Mouse (Mus musculus): ENCODE results near the gene Sgms1. TPM values are rescaled to one million over a fixed set of nuclear protein-coding genes. Genes with fewer than 3 reads are reported as not detected.
A peak's percentile ranks its signal among the peaks of the same experiment; 100 is the strongest.
"Not testable (repeated sequence)": the region's sequence is repeated elsewhere in the genome, so short reads cannot be mapped to it uniquely, and the experiment has no call there.

Gene Sgms1
- total and polyA plus RNA-seq, 3 experiments, result 27.0 to 62.1 (median 60.5) TPM

GRCm38 (mm10) chr19:32138361-32139088 lies 251.0 kb downstream of the Sgms1 start:
- intact Hi-C loops (cut with DNase I), result no loop called here
- Histone ChIP-seq H3K27ac (no peak overlapping the region; the same call in 1 of the 2 replicates), H3K36me3 (ENCODE audit: control insufficient read depth, insufficient read depth, low read length) (peaks cover 21% of the 10 kb centered on the region), H3K27me3 (ENCODE audit: control insufficient read depth, insufficient read depth, low read length) (no peaks in the 10 kb centered on the region), H3K9ac (ENCODE audit: low read depth, low read length) (no peak overlapping the region), H3K79me2 (replicated peaks; ENCODE audit: control insufficient read depth, insufficient read depth, low read length) (no peaks in the 10 kb centered on the region), H3K4me1 (ENCODE audit: control insufficient read depth, insufficient read depth, low read length) (peaks cover 26% of the 10 kb centered on the region), H3K4me3 (no peak overlapping the region)
- TF ChIP-seq CTCF (IDR thresholded peaks at IDR 0.05), result no peak
- no peak for TF ChIP-seq EP300 (IDR thresholded peaks at IDR 0.05; ENCODE audit: insufficient read depth, low read depth, low read length)
- TF ChIP-seq POLR2A (IDR thresholded peaks at IDR 0.05; ENCODE audit: insufficient read depth, low read depth, low read length), result no peak
- 31% methylated on average over 14 of the region's 14 CpGs for WGBS
- no peak for DNase-seq

GRCm38 (mm10) chr19:32137904-32138303 lies 251.6 kb downstream of the Sgms1 start:
- no peak for DNase-seq
- H3K4me3 ChIP-seq, result no peak overlapping the region
- no peaks in the 10 kb centered on the region for H3K79me2 ChIP-seq (replicated peaks; ENCODE audit: control insufficient read depth, insufficient read depth, low read length)
- no peaks in the 10 kb centered on the region for H3K27me3 ChIP-seq (ENCODE audit: control insufficient read depth, insufficient read depth, low read length)
- H3K9ac ChIP-seq (ENCODE audit: low read depth, low read length), result no peak overlapping the region
- peaks cover 26% of the 10 kb centered on the region for H3K4me1 ChIP-seq (ENCODE audit: control insufficient read depth, insufficient read depth, low read length)
- peaks cover 21% of the 10 kb centered on the region for H3K36me3 ChIP-seq (ENCODE audit: control insufficient read depth, insufficient read depth, low read length)
- TF ChIP-seq POLR2A (IDR thresholded peaks at IDR 0.05; ENCODE audit: insufficient read depth, low read depth, low read length) (no peak), EP300 (IDR thresholded peaks at IDR 0.05; ENCODE audit: insufficient read depth, low read depth, low read length) (no peak), CTCF (IDR thresholded peaks at IDR 0.05) (no peak)
- H3K27ac ChIP-seq, result no peak overlapping the region
- intact Hi-C loops (cut with DNase I), result no loop called here
- WGBS, result 59% methylated on average over 5 of the region's 5 CpGs

- 27% methylated on average over 4 of the region's 4 CpGs for WGBS
- H3K27me3 ChIP-seq (ENCODE audit: control insufficient read depth, insufficient read depth, low read length), result no peaks in the 10 kb centered on the region
- TF ChIP-seq EP300 (IDR thresholded peaks at IDR 0.05; ENCODE audit: insufficient read depth, low read depth, low read length) (no peak), CTCF (IDR thresholded peaks at IDR 0.05) (no peak), POLR2A (IDR thresholded peaks at IDR 0.05; ENCODE audit: insufficient read depth, low read depth, low read length) (no peak)
- no peaks in the 10 kb centered on the region for H3K79me2 ChIP-seq (replicated peaks; ENCODE audit: control insufficient read depth, insufficient read depth, low read length)
- no peak overlapping the region for H3K9ac ChIP-seq (ENCODE audit: low read depth, low read length)
- H3K4me3 ChIP-seq, result no peak overlapping the region
- peaks cover 17% of the 10 kb centered on the region for H3K36me3 ChIP-seq (ENCODE audit: control insufficient read depth, insufficient read depth, low read length)
- DNase-seq, result peak in 1 of 2 experiments; percentile 56
- H3K27ac ChIP-seq, result no peak overlapping the region
- H3K4me1 ChIP-seq (ENCODE audit: control insufficient read depth, insufficient read depth, low read length), result peaks cover 27% of the 10 kb centered on the region
- intact Hi-C loops (cut with DNase I), result no loop called here
These were observed 252.5 kb downstream of the Sgms1 start for GRCm38 (mm10) chr19:32136888-32137625.

GRCm38 (mm10) chr19:32131707-32132488 lies 257.6 kb downstream of the Sgms1 start:
- 87% methylated on average over 17 of the region's 17 CpGs for WGBS
- not testable (repeated sequence) for H3K27me3 ChIP-seq (ENCODE audit: control insufficient read depth, insufficient read depth, low read length); H3K4me1 ChIP-seq (ENCODE audit: control insufficient read depth, insufficient read depth, low read length); H3K36me3 ChIP-seq (ENCODE audit: control insufficient read depth, insufficient read depth, low read length); DNase-seq; H3K79me2 ChIP-seq (replicated peaks; ENCODE audit: control insufficient read depth, insufficient read depth, low read length); H3K4me3 ChIP-seq; H3K9ac ChIP-seq (ENCODE audit: low read depth, low read length); H3K27ac ChIP-seq
- intact Hi-C loops (cut with DNase I), result loop anchor here (5.0 kb wide), 1 partner anchor 255 kb away; the partner anchor contains the start of gene Sgms1

GRCm38 (mm10) chr19:32129281-32129680 lies 260.2 kb downstream of the Sgms1 start:
- H3K27me3 ChIP-seq (ENCODE audit: control insufficient read depth, insufficient read depth, low read length), result no peaks in the 10 kb centered on the region
- H3K79me2 ChIP-seq (replicated peaks; ENCODE audit: control insufficient read depth, insufficient read depth, low read length), result no peaks in the 10 kb centered on the region
- no peak overlapping the region for H3K9ac ChIP-seq (ENCODE audit: low read depth, low read length)
- no peak overlapping the region for H3K4me3 ChIP-seq
- TF ChIP-seq POLR2A (IDR thresholded peaks at IDR 0.05; ENCODE audit: insufficient read depth, low read depth, low read length) (no peak), CTCF (IDR thresholded peaks at IDR 0.05) (no peak), EP300 (IDR thresholded peaks at IDR 0.05; ENCODE audit: insufficient read depth, low read depth, low read length) (no peak)
- 81% methylated on average over 8 of the region's 8 CpGs for WGBS
- no peak for DNase-seq
- H3K27ac ChIP-seq, result no peak overlapping the region
- intact Hi-C loops (cut with DNase I), result loop anchor here (5.0 kb wide), 2 partner anchors 33 to 193 kb away; no protein-coding TSS in a partner anchor
- H3K4me1 ChIP-seq (ENCODE audit: control insufficient read depth, insufficient read depth, low read length), result peaks cover 3% of the 10 kb centered on the region
- peaks cover 4% of the 10 kb centered on the region for H3K36me3 ChIP-seq (ENCODE audit: control insufficient read depth, insufficient read depth, low read length)

Measured in heart, adult 2 months (tissue).